Mouse (Mus musculus) testis, adult 2 months (tissue): Measurements from ENCODE around the gene Aars.

Source experiments
- CTCF ChIP-seq: fragments of 200-500 bp; IDR thresholded peaks from 2 replicates; pipeline ENCODE4 v1.5.1; 2012; ENCODE audit warnings: low read depth, mild to moderate bottlenecking, inconsistent platforms, low read length, moderate library complexity; ENCODE audit not compliant: control insufficient read depth, insufficient read depth, insufficient replicate concordance
- POLR2A ChIP-seq: fragments of 200-500 bp; IDR thresholded peaks from 2 replicates; pipeline ENCODE4 v1.6.1; 2012; ENCODE audit warnings: low read depth, mild to moderate bottlenecking, inconsistent platforms, low read length, moderate library complexity; ENCODE audit not compliant: control insufficient read depth

GRCm38 (mm10) chr8:111049106-111049505 is 16.2 kb downstream of the Aars start:
- TF ChIP-seq CTCF (no peak), POLR2A (no peak)
